Mouse (Mus musculus) 3134 (cell line): ENCODE measurements at regions not wholly inside any gene's neighbourhood (a gene's known extent, or its start where the extent isn't known, plus 50 kb on each side); places are given as distances from the start of the nearest gene placed in this dataset.

Experiments used
- DNase-seq: peaks from one replicate; pipeline ENCODE4 v3.0.0-alpha.2; 2011; ENCODE audit warnings: low spot score; ENCODE audit not compliant: insufficient read length; ENCODE audit errors: extremely low read depth

DNA sequence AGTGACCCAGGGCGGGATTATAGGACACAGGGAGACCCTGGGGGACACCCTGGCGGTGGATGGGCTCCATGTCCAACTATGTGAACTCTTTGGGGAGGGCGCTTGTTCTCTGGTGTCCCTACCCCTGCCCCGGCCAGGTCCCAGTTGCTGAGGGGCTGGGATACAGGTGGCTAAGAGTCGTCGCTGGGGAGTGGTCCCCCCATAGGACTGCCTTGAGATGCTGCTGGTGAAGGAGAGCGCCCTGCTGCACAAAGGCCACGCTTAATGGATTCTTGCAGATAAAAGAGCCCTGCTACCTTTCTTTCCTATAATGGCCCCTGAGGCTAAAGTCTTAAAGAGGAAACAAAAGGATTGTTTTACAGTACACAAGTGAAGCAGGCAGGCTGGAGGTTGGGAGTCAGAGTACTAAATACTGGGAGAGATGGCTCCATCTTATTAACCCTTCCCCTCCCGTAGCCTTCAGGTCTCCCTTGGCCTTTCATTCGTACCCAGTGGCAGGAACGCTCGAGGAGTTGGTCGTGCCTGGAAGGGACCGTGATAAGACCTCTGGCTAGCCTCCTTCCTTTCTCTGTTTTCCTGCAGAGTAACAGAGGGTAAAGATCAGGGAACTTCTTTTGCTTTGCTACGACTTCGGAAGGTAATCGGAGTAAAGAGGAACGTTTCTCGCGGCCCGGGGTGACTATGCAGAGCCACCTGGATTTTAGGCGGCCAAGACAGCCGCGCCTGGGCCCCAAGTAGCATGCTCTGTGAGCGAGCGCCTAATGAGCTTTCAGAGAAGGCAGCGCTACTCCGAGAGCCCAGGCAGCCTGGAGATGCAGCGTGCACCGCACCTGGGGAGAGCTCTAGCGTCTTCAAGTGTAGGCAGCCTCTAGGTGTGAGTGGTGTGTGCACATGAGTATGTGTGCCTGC lies 682.9 kb upstream of the Car8 start:
- no peak for DNase-seq

- DNase-seq, result no peak
Measured at GRCm38 (mm10) chr4:8920306-8920705, 681.5 kb upstream of the Car8 start.

GRCm38 (mm10) chr4:8919366-8919984 lies 680.6 kb upstream of the Car8 start:
- DNase-seq, result no peak
